Mouse (Mus musculus): Measurements from ENCODE around the gene Scnn1g.

The Scnn1g gene

DNA sequence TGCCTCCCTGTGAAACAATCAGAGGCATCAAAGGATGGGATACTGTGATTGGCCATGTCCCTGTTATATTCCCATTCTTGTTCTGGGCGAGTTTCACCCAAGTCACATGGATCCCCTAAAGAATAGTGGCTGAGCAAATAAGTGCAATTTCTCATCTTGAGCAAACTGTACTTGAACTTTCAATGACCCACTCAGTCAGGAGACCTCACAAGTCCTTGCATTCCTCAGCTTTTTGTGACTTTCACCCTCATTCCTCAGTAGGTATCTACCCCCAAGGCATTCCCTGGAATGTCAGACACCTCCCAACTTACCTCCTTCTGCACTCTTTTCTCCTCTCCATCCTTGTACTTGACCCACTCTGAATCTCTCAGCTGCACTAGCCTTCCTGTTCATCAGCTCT lies 44.3 kb downstream of the Scnn1g start:
- DNase-seq (ENCODE audit: low spot score in 2 of 2), result no peak

DNA sequence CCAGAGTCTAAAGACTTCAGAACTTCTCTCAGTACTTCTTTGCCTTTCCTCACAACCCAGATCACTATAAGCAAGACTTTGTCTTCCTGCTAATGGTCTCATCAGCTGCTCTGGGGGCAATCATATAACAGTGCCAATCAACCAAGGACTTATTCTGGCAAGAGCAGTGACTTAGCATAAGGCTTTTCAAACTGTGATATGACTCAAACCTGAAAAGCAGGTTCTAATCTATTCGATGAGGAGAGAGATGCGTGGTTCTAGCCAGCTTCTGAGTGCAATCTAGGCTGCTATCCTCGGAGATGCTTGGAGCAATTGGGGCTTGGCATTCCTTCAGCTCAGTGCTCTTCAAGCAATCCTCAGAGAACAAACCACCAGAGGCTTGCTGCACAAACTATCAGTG lies 44.7 kb downstream of the Scnn1g start:
- no peak for DNase-seq (ENCODE audit: low spot score in 2 of 2)

DNA sequence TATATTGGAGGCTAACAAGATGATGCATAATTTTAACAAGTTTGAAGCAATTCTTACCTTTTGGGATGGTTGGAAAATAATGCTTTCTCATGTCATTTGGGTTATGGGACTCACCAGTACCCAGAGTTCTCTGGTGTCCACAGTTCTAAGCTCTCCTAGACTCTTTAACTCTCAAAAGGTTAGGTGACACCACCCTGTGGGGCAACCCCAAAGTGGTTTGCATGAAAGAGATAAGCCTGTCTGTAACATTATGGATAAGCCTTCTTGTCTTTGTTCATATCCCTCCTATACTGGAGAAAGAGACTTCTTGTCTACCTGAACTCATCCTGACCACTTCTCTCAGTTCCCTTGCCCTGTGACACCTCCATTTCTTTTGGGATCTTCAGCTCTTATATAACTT lies 45.1 kb downstream of the Scnn1g start:
- no peak for DNase-seq (ENCODE audit: low spot score in 2 of 2)

DNA sequence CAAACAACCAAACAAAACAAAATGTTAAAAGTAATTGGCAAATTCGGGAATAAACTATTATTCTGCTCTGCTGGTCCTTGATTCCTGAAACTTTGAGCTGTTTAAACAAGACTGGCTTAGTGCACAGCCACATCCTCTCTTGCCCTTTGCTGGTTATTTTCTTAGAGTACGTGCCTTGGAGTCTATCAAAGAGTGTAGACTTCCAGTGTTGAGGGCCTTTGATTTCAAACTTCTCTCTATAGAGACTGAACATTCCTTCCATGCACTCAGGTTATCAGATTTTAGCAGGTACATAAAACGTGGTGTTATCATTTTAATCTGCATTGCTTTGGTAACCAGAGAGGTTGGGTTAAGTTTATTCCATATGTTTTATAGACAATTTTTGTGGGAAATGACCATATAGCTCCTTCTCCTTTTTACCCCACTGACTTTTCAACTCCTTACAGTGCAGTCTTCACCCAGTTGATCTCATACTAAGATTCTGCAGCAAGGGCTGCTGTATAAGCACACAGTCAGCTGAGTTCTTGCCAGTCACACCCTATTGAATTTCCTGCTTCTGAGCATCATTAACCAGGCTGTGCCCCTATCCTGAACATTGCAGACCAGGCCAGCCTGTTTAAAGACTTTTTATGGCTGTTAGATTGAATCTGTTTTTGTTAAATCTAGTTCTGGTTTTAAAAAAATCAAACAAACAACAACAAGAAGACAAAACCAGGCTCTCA lies 48.1 kb downstream of the Scnn1g start:
- no peak for DNase-seq (ENCODE audit: low spot score in 2 of 2)

DNA sequence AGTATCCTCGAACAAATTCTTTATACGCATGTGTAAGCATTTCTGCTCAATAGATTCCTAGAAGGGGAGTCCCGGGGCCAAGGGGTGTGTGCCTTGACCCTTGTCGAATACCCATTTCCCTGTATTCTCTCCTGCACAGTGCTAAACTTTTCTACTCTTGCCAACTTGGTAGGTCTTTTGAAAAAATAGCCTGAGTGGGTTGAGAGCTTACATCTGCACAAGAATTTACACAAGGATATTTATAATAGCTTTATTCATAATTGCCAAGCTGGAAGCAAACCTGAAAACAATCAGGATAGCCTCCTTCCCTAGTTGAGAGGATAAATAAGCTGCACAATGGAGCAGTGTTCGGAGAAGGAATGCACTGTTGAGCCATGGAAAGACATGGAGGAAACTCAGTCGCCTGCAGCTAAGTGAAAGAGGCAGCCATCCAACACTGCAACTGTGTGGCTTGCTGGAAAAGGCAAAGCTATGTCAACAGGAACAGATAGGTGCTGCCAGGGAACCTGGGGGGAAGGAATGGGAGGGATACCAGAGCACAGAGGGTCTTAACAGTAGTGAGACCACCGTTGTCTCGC lies 51.5 kb downstream of the Scnn1g start:
- DNase-seq (ENCODE audit: low spot score in 2 of 2), result no peak

DNA sequence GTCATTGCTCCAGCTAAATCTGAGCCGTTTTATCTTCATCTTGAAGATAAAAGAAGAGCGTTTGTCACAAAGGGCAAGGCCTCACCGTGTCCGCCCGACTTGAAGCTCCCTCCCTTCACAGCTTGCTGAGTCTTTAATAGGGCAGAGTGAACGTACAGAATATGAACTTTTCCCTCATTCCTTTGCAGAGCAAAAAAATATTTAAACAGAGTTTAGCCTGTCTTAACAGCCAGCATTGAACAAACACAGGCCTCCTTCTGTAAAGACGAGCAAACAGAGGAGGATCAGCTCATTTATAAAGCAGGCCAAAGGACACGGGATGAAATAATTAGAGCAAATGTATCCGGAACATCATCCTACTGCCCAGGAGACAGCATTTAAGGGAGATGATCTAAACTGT lies 63.5 kb downstream of the Scnn1g start:
- no peak for DNase-seq (ENCODE audit: low spot score in 2 of 2)

DNA sequence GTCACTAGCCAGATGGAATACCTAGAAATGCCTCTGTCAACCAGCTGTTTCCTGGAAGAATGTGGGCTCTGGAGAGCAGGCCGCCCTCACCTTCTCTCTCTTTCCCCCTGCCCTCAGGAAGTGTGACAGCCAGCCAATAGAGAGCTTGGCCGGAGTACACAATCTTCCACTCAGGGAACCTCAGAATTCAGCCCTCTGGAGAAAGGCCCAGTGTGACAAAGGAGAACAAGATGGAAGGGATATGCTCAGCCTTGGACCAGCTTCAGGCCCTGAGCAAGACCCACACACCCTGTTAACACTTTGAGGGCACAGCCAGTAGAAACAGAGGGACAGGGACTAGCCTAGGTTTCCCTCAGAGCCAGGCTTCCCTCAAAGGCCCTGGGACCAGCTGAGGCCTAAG lies 68.2 kb downstream of the Scnn1g start:
- no peak for DNase-seq (ENCODE audit: low spot score in 2 of 2)

DNA sequence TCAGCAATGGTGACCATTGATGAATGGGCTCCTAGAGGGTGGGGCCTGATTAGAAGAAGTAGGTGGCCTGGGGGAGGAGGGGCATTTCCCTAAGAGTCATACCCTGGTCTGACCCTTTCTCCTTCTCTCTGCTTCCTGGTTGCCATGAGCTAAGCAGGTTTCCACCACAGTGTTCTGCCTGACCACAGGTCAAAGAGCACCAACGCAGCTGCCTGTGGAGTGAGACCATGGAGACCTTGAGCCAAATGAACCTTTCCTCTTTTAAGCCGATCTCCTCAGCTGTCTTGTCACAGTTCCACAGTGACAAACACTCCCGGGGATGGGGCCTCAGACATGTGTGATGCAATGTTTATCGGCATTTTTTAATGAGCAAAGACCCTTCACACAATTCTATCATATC lies 68.7 kb downstream of the Scnn1g start:
- no peak for DNase-seq (ENCODE audit: low spot score in 2 of 2)

DNA sequence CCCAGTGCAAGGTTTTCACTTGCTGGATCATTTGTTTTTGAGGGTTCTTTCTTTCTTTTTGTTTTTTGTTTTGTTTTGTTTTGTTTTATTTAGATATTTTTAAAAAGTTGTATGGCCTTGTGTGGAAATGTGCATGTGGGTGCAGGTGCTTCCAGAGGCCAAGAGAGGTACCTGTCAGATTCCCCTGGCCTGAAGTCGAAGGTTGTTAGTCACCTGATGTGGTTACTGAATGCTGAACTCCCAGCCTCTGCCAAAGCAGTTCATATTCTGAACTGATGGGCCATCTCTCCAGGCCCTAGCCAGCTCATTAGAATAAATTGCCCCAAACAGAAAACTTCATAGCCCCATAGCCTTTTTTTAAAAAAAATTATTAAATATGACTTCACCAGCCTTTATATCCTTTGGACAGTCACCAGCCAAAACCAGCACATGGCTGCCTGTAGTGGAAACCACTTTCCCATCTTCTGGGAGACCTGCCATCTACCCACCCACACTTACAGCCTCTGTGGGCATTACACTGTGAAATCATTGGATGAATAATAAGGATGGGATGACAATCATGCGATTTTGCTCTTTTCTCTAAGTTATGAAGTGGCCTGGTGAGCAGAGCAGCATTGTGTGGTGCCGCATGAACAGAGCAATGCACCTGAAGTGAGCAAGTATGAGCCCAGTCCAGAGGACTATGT lies 71.7 kb downstream of the Scnn1g start:
- DNase-seq (ENCODE audit: low spot score in 2 of 2), result no peak

DNA sequence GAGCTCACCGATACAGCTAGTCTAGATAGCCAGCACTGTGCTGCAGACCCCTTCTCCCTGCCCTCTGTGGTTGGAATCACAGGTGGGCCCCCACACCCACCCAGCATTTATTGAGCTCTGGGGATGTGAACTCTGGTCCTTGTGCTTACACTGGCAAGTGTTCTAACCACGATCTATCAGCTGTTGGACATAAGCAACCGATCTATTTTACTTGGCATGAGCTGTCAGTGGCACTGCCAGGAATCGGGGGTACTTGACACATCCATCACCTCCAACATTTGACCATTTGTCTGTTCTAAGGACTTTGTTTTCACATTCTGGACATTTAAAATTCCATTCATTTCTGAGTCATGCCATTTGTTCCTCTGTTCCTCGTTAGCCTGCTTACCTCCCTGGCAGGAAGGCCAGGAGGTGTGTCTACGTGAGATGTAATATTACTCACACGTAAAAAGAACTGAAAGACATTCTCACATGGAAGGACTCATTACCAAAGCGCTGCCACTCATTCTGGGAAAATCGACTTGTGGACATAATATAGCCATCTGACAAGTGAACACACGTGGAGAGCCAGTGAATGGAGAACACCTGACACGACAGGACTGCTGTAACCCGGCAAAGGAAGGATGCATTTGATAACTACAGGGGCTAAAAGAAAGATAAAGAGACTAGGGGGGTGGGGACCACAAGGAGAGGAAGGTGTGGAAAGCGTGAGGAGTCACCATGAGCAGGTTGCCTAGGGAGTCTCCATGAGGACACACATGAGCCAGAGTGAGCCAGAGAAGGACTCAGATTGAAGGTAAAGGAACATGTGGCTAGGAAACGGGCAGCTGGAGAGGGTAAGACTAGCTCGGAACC lies 73.7 kb downstream of the Scnn1g start:
- no peak for DNase-seq (ENCODE audit: low spot score in 2 of 2)

Measured in spleen, postnatal 10 days (tissue).